Mouse (Mus musculus): ENCODE measurements around the gene Gan. TPM values are rescaled to one million over a fixed set of nuclear protein-coding genes. Genes with fewer than 3 reads are reported as not detected.

Gan gene
- polyA plus RNA-seq, 1 experiment from 2014 or later = 2.2 TPM

GRCm38 (mm10) chr8:117200803-117201202 lies 42.9 kb downstream of the Gan start:
- H3K4me2 ChIP-seq = no peak overlapping the region
- 90% methylated on average over 9 of the region's 9 CpGs for WGBS
- H3K4me1 ChIP-seq (ENCODE audit: control insufficient read depth, insufficient read depth, low read length) = 0 out of 2 replicates have a peak, but pooled peaks cover 2% of the 10 kb centered on the region
- ATAC-seq (ENCODE audit: low FRiP score) (no peak), DNase-seq (ENCODE audit: low spot score, missing footprints) (peak; percentile 67)
- H3K9ac ChIP-seq (ENCODE audit: low read length) = no peak overlapping the region
- no peaks in the 10 kb centered on the region for H3K27me3 ChIP-seq (ENCODE audit: control insufficient read depth, insufficient read depth, low read length)
- H3K9me3 ChIP-seq (ENCODE audit: control insufficient read depth, low read length) = no peaks in the 10 kb centered on the region
- no peak overlapping the region for H3K27ac ChIP-seq (ENCODE audit: low read depth, low read length)
- no peak overlapping the region for H3K4me3 ChIP-seq (ENCODE audit: low read depth, low read length)
- H3K36me3 ChIP-seq (ENCODE audit: control insufficient read depth, insufficient read depth, low read length) = peaks cover 10% of the 10 kb centered on the region

GRCm38 (mm10) chr8:117201221-117202017 lies 43.5 kb downstream of the Gan start:
- no peak for ATAC-seq (ENCODE audit: low FRiP score)
- Histone ChIP-seq H3K27ac (ENCODE audit: low read depth, low read length) (no peak overlapping the region), H3K9me3 (ENCODE audit: control insufficient read depth, low read length) (no peaks in the 10 kb centered on the region), H3K27me3 (ENCODE audit: control insufficient read depth, insufficient read depth, low read length) (no peaks in the 10 kb centered on the region), H3K36me3 (ENCODE audit: control insufficient read depth, insufficient read depth, low read length) (peaks cover 10% of the 10 kb centered on the region), H3K4me2 (no peak overlapping the region), H3K4me1 (ENCODE audit: control insufficient read depth, insufficient read depth, low read length) (0 out of 2 replicates have a peak, but pooled peaks cover 2% of the 10 kb centered on the region), H3K4me3 (ENCODE audit: low read depth, low read length) (no peak overlapping the region), H3K9ac (ENCODE audit: low read length) (no peak overlapping the region)
- 83% methylated on average over 19 of the region's 19 CpGs for WGBS
- DNase-seq (ENCODE audit: low spot score, missing footprints) = peak; percentile 83

GRCm38 (mm10) chr8:117203085-117203484 lies 45.1 kb downstream of the Gan start:
- 89% methylated on average over 4 of the region's 4 CpGs for WGBS
- Histone ChIP-seq H3K9ac (ENCODE audit: low read length) (no peak overlapping the region), H3K27ac (ENCODE audit: low read depth, low read length) (no peak overlapping the region), H3K4me2 (no peak overlapping the region), H3K4me3 (ENCODE audit: low read depth, low read length) (no peak overlapping the region), H3K36me3 (ENCODE audit: control insufficient read depth, insufficient read depth, low read length) (peaks cover 6% of the 10 kb centered on the region; the same call in 1 of the 2 replicates), H3K9me3 (ENCODE audit: control insufficient read depth, low read length) (no peaks in the 10 kb centered on the region), H3K27me3 (ENCODE audit: control insufficient read depth, insufficient read depth, low read length) (no peaks in the 10 kb centered on the region), H3K4me1 (ENCODE audit: control insufficient read depth, insufficient read depth, low read length) (0 out of 2 replicates have a peak, but pooled peaks cover 2% of the 10 kb centered on the region)
- peak; percentile 73 for DNase-seq (ENCODE audit: low spot score, missing footprints)
- no peak for ATAC-seq (ENCODE audit: low FRiP score)

- no peak overlapping the region for H3K4me3 ChIP-seq (ENCODE audit: low read depth, low read length)
- ATAC-seq (ENCODE audit: low FRiP score) (no peak), DNase-seq (ENCODE audit: low spot score, missing footprints) (peak; percentile 56)
- H3K27ac ChIP-seq (ENCODE audit: low read depth, low read length) = no peak overlapping the region
- H3K9me3 ChIP-seq (ENCODE audit: control insufficient read depth, low read length) = no peaks in the 10 kb centered on the region
- no peaks in the 10 kb centered on the region for H3K4me1 ChIP-seq (ENCODE audit: control insufficient read depth, insufficient read depth, low read length)
- H3K9ac ChIP-seq (ENCODE audit: low read length) = no peak overlapping the region
- no peaks in the 10 kb centered on the region for H3K27me3 ChIP-seq (ENCODE audit: control insufficient read depth, insufficient read depth, low read length)
- peaks cover 6% of the 10 kb centered on the region; the same call in 1 of the 2 replicates for H3K36me3 ChIP-seq (ENCODE audit: control insufficient read depth, insufficient read depth, low read length)
- no peak overlapping the region for H3K4me2 ChIP-seq
- 91% methylated on average over 4 of the region's 4 CpGs for WGBS
These were observed 47.9 kb downstream of the Gan start for GRCm38 (mm10) chr8:117205884-117206283.

GRCm38 (mm10) chr8:117206636-117207035 lies 48.7 kb downstream of the Gan start:
- WGBS = 93% methylated on average over 7 of the region's 7 CpGs

GRCm38 (mm10) chr8:117209150-117209549 lies 51.2 kb downstream of the Gan start:
- no peak for ATAC-seq (ENCODE audit: low FRiP score)
- Histone ChIP-seq H3K27ac (ENCODE audit: low read depth, low read length) (no peak overlapping the region), H3K9me3 (ENCODE audit: control insufficient read depth, low read length) (no peaks in the 10 kb centered on the region), H3K4me1 (ENCODE audit: control insufficient read depth, insufficient read depth, low read length) (no peaks in the 10 kb centered on the region), H3K36me3 (ENCODE audit: control insufficient read depth, insufficient read depth, low read length) (peaks cover 2% of the 10 kb centered on the region; the same call in 1 of the 2 replicates), H3K4me2 (no peak overlapping the region), H3K9ac (ENCODE audit: low read length) (no peak overlapping the region), H3K4me3 (ENCODE audit: low read depth, low read length) (no peak overlapping the region), H3K27me3 (ENCODE audit: control insufficient read depth, insufficient read depth, low read length) (no peaks in the 10 kb centered on the region)
- peak; percentile 4 for DNase-seq (ENCODE audit: low spot score, missing footprints)
- WGBS = 90% methylated on average over 12 of the region's 12 CpGs

More at GRCm38 (mm10) chr8:117206636-117207035, 48.7 kb downstream of the Gan start:
- no peaks in the 10 kb centered on the region for H3K9me3 ChIP-seq (ENCODE audit: control insufficient read depth, low read length)
- H3K4me2 ChIP-seq = no peak overlapping the region
- H3K36me3 ChIP-seq (ENCODE audit: control insufficient read depth, insufficient read depth, low read length) = peaks cover 6% of the 10 kb centered on the region; the same call in 1 of the 2 replicates
- no peaks in the 10 kb centered on the region for H3K4me1 ChIP-seq (ENCODE audit: control insufficient read depth, insufficient read depth, low read length)
- peak; percentile 54 for DNase-seq (ENCODE audit: low spot score, missing footprints)
- no peak overlapping the region for H3K27ac ChIP-seq (ENCODE audit: low read depth, low read length)
- H3K9ac ChIP-seq (ENCODE audit: low read length) = no peak overlapping the region
- ATAC-seq (ENCODE audit: low FRiP score) = no peak
- H3K4me3 ChIP-seq (ENCODE audit: low read depth, low read length) = no peak overlapping the region
- no peaks in the 10 kb centered on the region for H3K27me3 ChIP-seq (ENCODE audit: control insufficient read depth, insufficient read depth, low read length)

- no peak overlapping the region for H3K27ac ChIP-seq (ENCODE audit: low read depth, low read length)
- no peak overlapping the region for H3K4me2 ChIP-seq
- H3K9ac ChIP-seq (ENCODE audit: low read length) = no peak overlapping the region
- no peaks in the 10 kb centered on the region for H3K36me3 ChIP-seq (ENCODE audit: control insufficient read depth, insufficient read depth, low read length)
- no peaks in the 10 kb centered on the region for H3K4me1 ChIP-seq (ENCODE audit: control insufficient read depth, insufficient read depth, low read length)
- WGBS = 91% methylated on average over 11 of the region's 11 CpGs
- H3K4me3 ChIP-seq (ENCODE audit: low read depth, low read length) = no peak overlapping the region
- peak; percentile 57 for DNase-seq (ENCODE audit: low spot score, missing footprints)
- H3K27me3 ChIP-seq (ENCODE audit: control insufficient read depth, insufficient read depth, low read length) = no peaks in the 10 kb centered on the region
- ATAC-seq (ENCODE audit: low FRiP score) = no peak
- no peaks in the 10 kb centered on the region for H3K9me3 ChIP-seq (ENCODE audit: control insufficient read depth, low read length)
These were observed 54.2 kb downstream of the Gan start for GRCm38 (mm10) chr8:117212100-117212499.

GRCm38 (mm10) chr8:117217724-117218123 lies 59.8 kb downstream of the Gan start:
- no peaks in the 10 kb centered on the region for H3K9me3 ChIP-seq (ENCODE audit: control insufficient read depth, low read length)
- DNase-seq (ENCODE audit: low spot score, missing footprints) (no peak), ATAC-seq (ENCODE audit: low FRiP score) (no peak)
- WGBS = 87% methylated on average over 2 of the region's 2 CpGs
- no peaks in the 10 kb centered on the region for H3K4me1 ChIP-seq (ENCODE audit: control insufficient read depth, insufficient read depth, low read length)
- H3K36me3 ChIP-seq (ENCODE audit: control insufficient read depth, insufficient read depth, low read length) = no peaks in the 10 kb centered on the region
- H3K27me3 ChIP-seq (ENCODE audit: control insufficient read depth, insufficient read depth, low read length) = no peaks in the 10 kb centered on the region
- H3K27ac ChIP-seq (ENCODE audit: low read depth, low read length) = no peak overlapping the region
- no peak overlapping the region for H3K4me3 ChIP-seq (ENCODE audit: low read depth, low read length)
- no peak overlapping the region for H3K9ac ChIP-seq (ENCODE audit: low read length)
- H3K4me2 ChIP-seq = no peak overlapping the region

- no peak for ATAC-seq (ENCODE audit: low FRiP score)
These were observed 64.5 kb downstream of the Gan start for GRCm38 (mm10) chr8:117222396-117222795.

More at GRCm38 (mm10) chr8:117222396-117222795, 64.5 kb downstream of the Gan start:
- no peaks in the 10 kb centered on the region for H3K27me3 ChIP-seq (ENCODE audit: control insufficient read depth, insufficient read depth, low read length)
- 85% methylated on average over 6 of the region's 6 CpGs for WGBS
- H3K4me3 ChIP-seq (ENCODE audit: low read depth, low read length) = no peak overlapping the region
- peak; percentile 37 for DNase-seq (ENCODE audit: low spot score, missing footprints)
- H3K9me3 ChIP-seq (ENCODE audit: control insufficient read depth, low read length) = no peaks in the 10 kb centered on the region
- H3K36me3 ChIP-seq (ENCODE audit: control insufficient read depth, insufficient read depth, low read length) = no peaks in the 10 kb centered on the region
- no peak overlapping the region for H3K27ac ChIP-seq (ENCODE audit: low read depth, low read length)
- H3K9ac ChIP-seq (ENCODE audit: low read length) = no peak overlapping the region
- no peaks in the 10 kb centered on the region for H3K4me1 ChIP-seq (ENCODE audit: control insufficient read depth, insufficient read depth, low read length)
- H3K4me2 ChIP-seq = no peak overlapping the region
